Mouse (Mus musculus) intestine, embryonic 15.5 days (tissue): ENCODE measurements around the gene Col4a1. TPM values are rescaled to one million over a fixed set of nuclear protein-coding genes. Genes with fewer than 3 reads are reported as not detected.

Experiments
- ATAC-seq: fragments of 200-750 bp; cut with Nextera tagmentation; 2 replicates; pipeline ENCODE4 v1.8.0; 2017; ENCODE audit warnings: moderate TSS enrichment, moderate library complexity
- H3K27ac ChIP-seq: fragments of 300-500 bp; sonication (generic); 2 replicates; pipeline ENCODE4 v1.5.1; 2015; ENCODE audit warnings: mild to moderate bottlenecking, inconsistent platforms
- H3K27me3 ChIP-seq: fragments of 300-500 bp; sonication (generic); replicated peaks from 2 replicates; pipeline ENCODE4 v1.6.1; 2015; ENCODE audit warnings: inconsistent platforms
- H3K36me3 ChIP-seq: fragments of 300-500 bp; sonication (generic); 2 replicates; pipeline ENCODE4 v1.6.1; 2015; ENCODE audit warnings: inconsistent platforms
- H3K4me1 ChIP-seq: fragments of 300-500 bp; sonication (generic); replicated peaks from 2 replicates; pipeline ENCODE4 v1.6.1; 2015; ENCODE audit warnings: inconsistent platforms
- H3K4me2 ChIP-seq: fragments of 300-500 bp; sonication (generic); replicated peaks from 2 replicates; pipeline ENCODE4 v1.6.1; 2015; ENCODE audit warnings: mild to moderate bottlenecking, inconsistent platforms
- H3K4me3 ChIP-seq: fragments of 300-500 bp; sonication (generic); replicated peaks from 2 replicates; pipeline ENCODE4 v1.5.1; 2015; ENCODE audit warnings: inconsistent platforms
- H3K9ac ChIP-seq: fragments of 300-500 bp; sonication (generic); 2 replicates; pipeline ENCODE4 v1.6.1; 2015; ENCODE audit warnings: inconsistent platforms
- H3K9me3 ChIP-seq: fragments of 300-500 bp; sonication (generic); 2 replicates; pipeline ENCODE4 v1.6.1; 2016; ENCODE audit warnings: inconsistent platforms
- WGBS: fragments of 180-500 bp; shearing (Covaris S2); methylation state at CpG from one replicate; pipeline ENCODE4 v1.1.7; 2015; 5-methylcytosine and 5-hydroxymethylcytosine counted together
- polyA plus RNA-seq: library from polyadenylated mRNA; unstranded; fragments of >200 nt; fragmentation: Nextera tagmentation; extraction: Ambion mirVana; gene quantifications from 2 replicates; pipeline ENCODE4 v1.2.1, GENCODE M21; 2015

The Col4a1 gene
- 161 and 170 TPM in 2 replicates for polyA plus RNA-seq

GRCm38 (mm10) chr8:11312349-11313175 is at the start of gene Col4a1, which contains the start of gene Col4a2:
Gene Col4a1 (minus strand): TSS chr8:11312826.
Gene Col4a2 (plus strand): TSS chr8:11312805.
- under 1% methylated on average over 87 of the region's 87 CpGs for WGBS
- H3K4me1 ChIP-seq: peaks cover 41% of the 10 kb centered on the region
- peak; percentile 86 for ATAC-seq

DNA sequence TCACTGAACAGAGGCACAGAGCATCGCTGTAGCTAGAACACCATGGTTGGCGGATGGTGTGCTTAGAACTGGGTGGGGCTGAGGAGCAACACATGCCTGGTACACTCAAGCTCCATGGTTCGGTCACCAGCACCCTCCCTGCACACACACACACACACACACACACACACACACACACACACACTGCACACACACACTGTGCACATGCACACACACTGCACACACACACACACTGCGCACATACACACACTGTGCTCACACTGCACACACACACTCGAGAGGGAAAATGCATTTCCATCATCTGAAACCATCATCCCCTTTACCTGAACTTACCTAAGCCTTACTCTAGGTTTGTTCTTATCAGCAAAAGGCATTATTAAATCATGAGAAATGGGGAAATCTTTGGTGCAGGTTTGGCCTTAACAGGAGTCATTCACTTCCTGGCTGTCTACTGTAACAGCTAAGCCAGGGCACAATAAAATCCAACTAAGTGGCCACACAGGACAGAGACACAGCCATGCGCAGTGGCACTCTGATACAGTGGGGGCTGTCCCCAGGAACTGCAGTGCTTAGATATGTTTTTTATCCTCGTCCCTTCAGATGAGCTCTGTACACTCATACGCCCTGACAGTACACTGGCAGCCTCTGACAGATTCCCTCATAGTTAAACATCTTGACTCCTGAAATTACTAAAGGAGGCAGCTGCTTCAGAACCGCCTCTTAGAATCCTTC is 49.1 kb upstream of the Col4a1 start:
- peak overlapping the region; percentile 73 for H3K27ac ChIP-seq
- no peaks in the 10 kb centered on the region for H3K27me3 ChIP-seq
- no peaks in the 10 kb centered on the region for H3K36me3 ChIP-seq
- H3K9me3 ChIP-seq: no peaks in the 10 kb centered on the region
- H3K4me3 ChIP-seq: no peak overlapping the region
- no peak overlapping the region; the same call in 1 of the 2 replicates for H3K4me2 ChIP-seq
- WGBS: 61% methylated on average over 9 of the region's 9 CpGs
- no peak for ATAC-seq
- H3K4me1 ChIP-seq: peaks cover 24% of the 10 kb centered on the region
- H3K9ac ChIP-seq: no peak overlapping the region

More at GRCm38 (mm10) chr8:11312349-11313175, at the start of gene Col4a1, which contains the start of gene Col4a2:
- peak within 1 kb of the TSS; percentile 91 for H3K4me2 ChIP-seq
- peak within 1 kb of the TSS; percentile 72 for H3K4me3 ChIP-seq
- peak within 1 kb of the TSS; percentile 79 for H3K9ac ChIP-seq
- H3K27ac ChIP-seq: peak within 1 kb of the TSS; percentile 85
- no peaks in the 10 kb centered on the region for H3K27me3 ChIP-seq
- no peaks in the 10 kb centered on the region for H3K9me3 ChIP-seq
- H3K36me3 ChIP-seq: no peaks in the 10 kb centered on the region

DNA sequence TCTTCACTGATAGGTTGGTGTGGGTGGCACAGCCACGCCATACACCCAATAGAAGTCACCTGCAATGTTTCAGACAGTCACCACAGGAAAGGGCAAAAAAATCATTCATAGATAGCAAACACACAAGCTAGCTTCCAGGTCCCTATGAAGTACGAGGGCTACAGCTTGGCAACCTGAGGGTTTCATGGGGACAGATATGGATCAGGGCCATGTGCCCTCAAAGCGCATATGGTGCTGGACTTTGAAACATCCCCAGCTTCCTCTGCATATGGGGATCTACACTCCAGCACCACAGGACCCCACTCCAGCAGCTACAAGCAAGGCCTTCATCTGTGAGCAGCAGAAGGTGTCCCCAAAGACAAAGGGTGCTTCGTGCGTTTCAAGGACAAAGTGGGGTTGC is 47.2 kb upstream of the Col4a1 start:
- peaks cover 27% of the 10 kb centered on the region for H3K4me1 ChIP-seq
- no peaks in the 10 kb centered on the region for H3K9me3 ChIP-seq
- no peak overlapping the region for H3K9ac ChIP-seq
- ATAC-seq: no peak
- no peak overlapping the region for H3K4me2 ChIP-seq
- no peaks in the 10 kb centered on the region for H3K36me3 ChIP-seq
- H3K27me3 ChIP-seq: no peaks in the 10 kb centered on the region
- 87% methylated on average over 5 of the region's 5 CpGs for WGBS
- H3K27ac ChIP-seq: no peak overlapping the region
- no peak overlapping the region for H3K4me3 ChIP-seq

- H3K4me2 ChIP-seq: no peak overlapping the region
- ATAC-seq: peak; percentile 81
- no peak overlapping the region for H3K4me3 ChIP-seq
These were observed 45.4 kb upstream of the Col4a1 start for GRCm38 (mm10) chr8:11357921-11358436.

DNA sequence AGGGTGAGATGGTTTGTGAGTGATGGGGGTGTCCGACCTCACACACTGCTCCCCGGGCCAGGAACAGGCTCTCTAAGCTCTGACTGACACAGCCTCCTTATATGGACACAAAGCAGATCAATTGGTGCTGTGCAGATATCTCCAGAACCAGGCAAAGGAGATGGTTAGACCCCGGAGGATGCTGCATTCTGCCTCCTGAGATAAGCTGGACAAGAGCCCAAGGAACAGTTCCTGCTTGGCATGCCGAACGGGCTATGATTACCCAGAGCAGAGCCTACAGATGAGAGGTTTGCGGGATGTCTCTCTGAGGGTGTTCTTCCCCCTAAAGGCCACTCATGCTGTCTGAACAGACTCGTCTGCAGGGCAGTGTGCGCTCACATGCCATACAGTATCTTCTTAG is 44.1 kb upstream of the Col4a1 start:
- H3K9me3 ChIP-seq: no peaks in the 10 kb centered on the region
- no peaks in the 10 kb centered on the region for H3K27me3 ChIP-seq
- ATAC-seq: no peak
- H3K4me1 ChIP-seq: peaks cover 17% of the 10 kb centered on the region
- no peak overlapping the region for H3K4me3 ChIP-seq
- no peak overlapping the region for H3K4me2 ChIP-seq
- no peaks in the 10 kb centered on the region for H3K36me3 ChIP-seq
- no peak overlapping the region for H3K9ac ChIP-seq
- WGBS: 65% methylated on average over 8 of the region's 8 CpGs
- peak overlapping the region; percentile 76 for H3K27ac ChIP-seq

More at GRCm38 (mm10) chr8:11357921-11358436, 45.4 kb upstream of the Col4a1 start:
- Histone ChIP-seq H3K27ac (peak overlapping the region; percentile 76), H3K36me3 (no peaks in the 10 kb centered on the region), H3K27me3 (no peaks in the 10 kb centered on the region), H3K9me3 (no peaks in the 10 kb centered on the region), H3K4me1 (peaks cover 27% of the 10 kb centered on the region), H3K9ac (no peak overlapping the region)
- 35% methylated on average over 7 of the region's 7 CpGs for WGBS

- Histone ChIP-seq H3K9me3 (no peaks in the 10 kb centered on the region), H3K9ac (no peak overlapping the region), H3K4me2 (no peak overlapping the region), H3K4me3 (no peak overlapping the region), H3K27ac (no peak overlapping the region), H3K36me3 (no peaks in the 10 kb centered on the region), H3K27me3 (no peaks in the 10 kb centered on the region), H3K4me1 (peaks cover 15% of the 10 kb centered on the region)
- no peak for ATAC-seq
- 87% methylated on average over 3 of the region's 3 CpGs for WGBS
These were observed 43.3 kb upstream of the Col4a1 start for GRCm38 (mm10) chr8:11355900-11356299.

DNA sequence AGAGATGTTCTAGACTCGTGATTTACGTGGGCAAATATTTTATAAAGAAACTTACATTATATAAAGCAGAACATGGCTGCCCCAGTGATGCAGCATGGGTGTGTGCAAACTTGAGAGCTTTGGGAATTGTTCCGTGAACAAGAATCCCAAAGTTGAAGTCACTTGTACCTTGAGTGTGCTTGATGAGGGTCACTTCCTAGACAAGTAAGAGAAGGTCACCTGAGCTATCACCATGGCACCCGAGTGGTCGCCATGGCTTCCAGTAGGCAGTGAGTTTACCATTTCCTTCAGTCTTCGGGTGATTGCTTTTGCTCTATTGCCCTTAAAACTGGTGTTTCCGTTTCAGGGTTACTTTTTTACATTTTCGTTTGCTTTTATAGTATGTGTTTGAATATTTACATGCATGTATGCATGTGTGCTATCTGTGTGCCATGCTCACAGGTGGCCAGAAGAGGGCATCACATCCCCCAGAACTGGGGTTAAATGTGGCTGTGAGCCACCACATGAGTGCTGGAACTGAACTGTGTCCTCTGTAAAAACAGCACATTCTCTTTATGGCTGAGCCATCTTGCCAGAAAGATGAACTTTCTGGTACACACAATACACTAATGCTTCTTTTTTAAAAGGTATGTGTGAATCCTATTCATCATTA is 42.3 kb upstream of the Col4a1 start:
- H3K4me2 ChIP-seq: no peak overlapping the region
- H3K9ac ChIP-seq: no peak overlapping the region
- WGBS: 93% methylated on average over 8 of the region's 8 CpGs
- no peaks in the 10 kb centered on the region for H3K27me3 ChIP-seq
- no peak overlapping the region for H3K27ac ChIP-seq
- H3K4me1 ChIP-seq: peaks cover 15% of the 10 kb centered on the region
- ATAC-seq: no peak
- H3K9me3 ChIP-seq: no peaks in the 10 kb centered on the region
- no peak overlapping the region for H3K4me3 ChIP-seq
- no peaks in the 10 kb centered on the region for H3K36me3 ChIP-seq

DNA sequence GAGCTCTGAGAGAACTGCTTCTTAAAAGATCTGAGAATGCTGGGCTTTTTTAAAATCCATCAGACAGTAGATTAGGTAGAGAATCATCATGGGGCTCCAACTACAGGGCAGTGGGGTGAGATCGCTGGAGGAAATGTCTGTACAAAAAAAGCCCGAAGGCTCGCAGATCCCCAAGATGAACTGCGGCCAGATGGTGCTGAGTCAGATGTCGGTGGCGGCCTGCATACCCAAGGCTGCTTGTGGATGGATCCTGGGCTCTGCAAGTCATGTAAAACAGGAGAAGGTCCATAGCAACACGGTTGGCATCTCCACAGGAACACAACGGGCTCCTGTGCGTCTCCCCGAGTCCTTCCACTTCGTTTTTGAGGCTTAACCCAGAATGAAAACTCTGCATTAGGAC is 39.9 kb upstream of the Col4a1 start:
- Histone ChIP-seq H3K4me1 (0 out of 2 replicates have a peak, but pooled peaks cover 7% of the 10 kb centered on the region), H3K4me2 (no peak overlapping the region), H3K36me3 (no peaks in the 10 kb centered on the region), H3K27ac (no peak overlapping the region), H3K27me3 (no peaks in the 10 kb centered on the region), H3K4me3 (no peak overlapping the region), H3K9me3 (no peaks in the 10 kb centered on the region), H3K9ac (no peak overlapping the region)
- ATAC-seq: no peak
- whole genome bisulfite sequencing: 61% methylated on average over 11 of the region's 11 CpGs

DNA sequence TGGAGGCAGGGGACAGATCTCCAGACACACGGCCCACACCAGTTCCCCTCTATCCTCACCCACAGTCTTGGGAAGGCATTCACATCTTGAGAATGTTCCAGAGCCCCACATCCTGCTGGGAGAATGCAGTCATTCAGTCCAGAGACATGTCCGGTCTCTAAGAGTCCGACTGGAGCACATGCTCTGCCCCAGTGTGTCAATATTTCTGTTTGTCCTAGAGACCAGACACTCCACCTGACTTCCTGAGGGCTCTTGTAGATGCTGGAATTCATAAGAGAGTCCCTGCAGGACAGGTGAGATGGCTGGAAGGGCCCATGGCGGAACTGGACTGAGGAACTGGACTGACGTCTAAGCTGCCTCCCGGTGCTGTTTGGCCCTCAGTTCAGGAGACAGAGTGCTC is 38.7 kb upstream of the Col4a1 start:
- WGBS: 86% methylated on average over 6 of the region's 6 CpGs
- Histone ChIP-seq H3K36me3 (no peaks in the 10 kb centered on the region), H3K4me2 (no peak overlapping the region), H3K27me3 (no peaks in the 10 kb centered on the region), H3K9ac (no peak overlapping the region), H3K27ac (no peak overlapping the region), H3K4me1 (0 out of 2 replicates have a peak, but pooled peaks cover 8% of the 10 kb centered on the region), H3K4me3 (no peak overlapping the region), H3K9me3 (no peaks in the 10 kb centered on the region)
- no peak for ATAC-seq

- 79% methylated on average over 11 of the region's 11 CpGs for WGBS
- H3K4me1 ChIP-seq: 0 out of 2 replicates have a peak, but pooled peaks cover 6% of the 10 kb centered on the region
These were observed 36.0 kb upstream of the Col4a1 start for GRCm38 (mm10) chr8:11348622-11349021.

GRCm38 (mm10) chr8:11347699-11348098 is 35.1 kb upstream of the Col4a1 start:
- H3K9me3 ChIP-seq: no peaks in the 10 kb centered on the region
- no peak for ATAC-seq
- H3K27ac ChIP-seq: no peak overlapping the region
- H3K9ac ChIP-seq: no peak overlapping the region
- H3K4me1 ChIP-seq: 0 out of 2 replicates have a peak, but pooled peaks cover 6% of the 10 kb centered on the region
- no peaks in the 10 kb centered on the region for H3K36me3 ChIP-seq
- H3K4me3 ChIP-seq: no peak overlapping the region
- no peak overlapping the region for H3K4me2 ChIP-seq
- WGBS: 79% methylated on average over 9 of the region's 9 CpGs
- no peaks in the 10 kb centered on the region for H3K27me3 ChIP-seq

More at GRCm38 (mm10) chr8:11348622-11349021, 36.0 kb upstream of the Col4a1 start:
- H3K4me2 ChIP-seq: no peak overlapping the region
- H3K36me3 ChIP-seq: no peaks in the 10 kb centered on the region
- H3K9me3 ChIP-seq: no peaks in the 10 kb centered on the region
- no peaks in the 10 kb centered on the region for H3K27me3 ChIP-seq
- no peak overlapping the region for H3K4me3 ChIP-seq
- ATAC-seq: no peak
- no peak overlapping the region for H3K27ac ChIP-seq
- H3K9ac ChIP-seq: no peak overlapping the region

DNA sequence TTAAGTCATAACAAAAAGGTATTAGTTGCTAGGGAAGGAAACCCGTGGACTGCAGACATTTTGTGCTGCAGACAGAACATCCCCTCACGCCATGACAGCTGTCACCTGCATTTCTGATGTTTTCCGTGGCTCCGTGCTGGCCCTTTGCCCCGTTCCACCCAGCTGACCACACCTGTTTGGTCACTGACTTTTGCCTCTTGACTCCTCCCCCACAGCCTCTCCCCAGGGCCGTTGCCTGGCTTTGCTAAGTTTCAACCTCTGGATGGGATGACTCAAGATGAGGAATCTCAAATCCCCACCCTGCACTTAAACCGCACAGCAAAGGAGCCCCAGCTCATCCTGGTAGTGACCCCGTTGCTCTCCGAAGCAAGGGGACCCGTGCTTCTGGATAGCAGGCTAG is 33.6 kb upstream of the Col4a1 start:
- Histone ChIP-seq H3K27ac (no peak overlapping the region), H3K9ac (no peak overlapping the region), H3K4me2 (no peak overlapping the region), H3K9me3 (no peaks in the 10 kb centered on the region), H3K27me3 (no peaks in the 10 kb centered on the region), H3K4me1 (0 out of 2 replicates have a peak, but pooled peaks cover 4% of the 10 kb centered on the region), H3K4me3 (no peak overlapping the region), H3K36me3 (no peaks in the 10 kb centered on the region)
- ATAC-seq: no peak
- WGBS: 71% methylated on average over 10 of the region's 10 CpGs
